Mouse (Mus musculus) adipocyte (in vitro differentiated cells): ENCODE data around the gene Cep83.
A peak's percentile ranks its signal among the peaks of the same experiment; 100 is the strongest.

Source experiments
- DNase-seq: peaks from one replicate; pipeline ENCODE4 v3.0.0-alpha.2; 2016; ENCODE audit warnings: low spot score

The Cep83 gene

DNA sequence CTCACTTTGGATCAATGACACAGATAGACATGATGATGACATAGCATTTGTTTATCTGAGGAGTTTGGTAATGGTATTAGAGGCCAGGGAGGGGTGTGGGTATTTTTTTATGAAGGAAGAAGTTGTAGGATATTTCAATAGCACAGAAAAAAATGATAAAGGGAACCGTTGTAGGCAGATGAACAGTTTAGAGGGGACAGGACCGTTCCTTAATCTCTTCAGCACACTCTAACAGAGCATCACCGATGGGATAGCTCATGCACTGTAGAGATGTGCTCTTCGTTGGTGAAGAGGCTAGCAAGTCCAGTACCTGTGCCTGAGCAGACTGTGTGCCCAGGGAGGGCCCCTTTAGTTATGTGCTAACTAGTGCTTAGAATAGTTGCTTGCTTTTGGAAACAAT is 90.9 kb downstream of the Cep83 start:
- no peak for DNase-seq

DNA sequence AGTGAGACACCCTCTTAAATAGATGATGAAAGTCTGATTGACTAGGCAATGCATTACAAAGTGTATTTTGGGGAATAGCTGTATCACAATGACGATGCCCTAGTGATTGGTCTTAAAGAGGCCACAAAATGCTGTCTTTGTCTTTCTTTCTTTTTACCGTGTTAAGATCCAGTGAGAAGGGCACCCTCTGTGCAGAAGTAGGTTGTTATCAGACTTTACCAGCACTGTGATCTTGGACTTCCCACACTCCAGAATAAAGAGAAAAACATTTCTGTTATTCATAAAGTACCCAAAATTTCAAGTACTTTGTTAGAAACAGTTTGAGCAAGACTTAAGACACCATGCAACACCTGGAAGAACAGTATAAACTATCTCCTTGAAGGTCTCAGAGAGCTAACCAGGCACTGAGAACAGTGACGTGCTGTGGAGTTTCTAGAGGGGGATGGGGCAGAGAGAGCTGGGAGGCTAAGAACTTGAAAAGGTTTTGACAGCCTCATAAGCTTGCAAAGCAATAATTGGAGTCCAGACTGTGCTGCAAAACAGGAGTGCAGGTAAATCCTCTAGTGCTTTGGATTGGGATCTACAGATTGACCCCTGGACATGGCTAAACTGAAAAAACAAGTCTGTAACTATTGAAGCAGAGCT is 92.3 kb downstream of the Cep83 start:
- no peak for DNase-seq

DNA sequence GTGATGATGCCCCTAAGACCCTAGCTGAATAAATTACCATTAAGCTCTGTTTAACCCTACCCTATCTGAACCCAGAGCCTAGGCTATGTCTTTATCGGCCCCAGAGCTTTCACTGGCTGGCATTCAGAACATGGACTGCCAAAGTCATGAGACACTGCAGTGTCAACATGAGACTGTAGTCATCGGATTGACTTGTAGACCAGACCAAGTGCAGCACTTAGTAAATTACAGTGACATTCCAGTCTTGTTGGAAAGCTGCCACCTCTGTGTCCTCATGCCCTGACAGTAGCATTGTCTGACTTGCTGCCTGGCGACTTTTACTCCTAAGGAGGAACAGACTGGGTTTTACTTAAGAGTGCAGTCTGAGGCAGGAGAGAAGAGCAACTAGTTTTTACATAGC is 100.8 kb downstream of the Cep83 start:
- DNase-seq = peak; percentile 85

DNA sequence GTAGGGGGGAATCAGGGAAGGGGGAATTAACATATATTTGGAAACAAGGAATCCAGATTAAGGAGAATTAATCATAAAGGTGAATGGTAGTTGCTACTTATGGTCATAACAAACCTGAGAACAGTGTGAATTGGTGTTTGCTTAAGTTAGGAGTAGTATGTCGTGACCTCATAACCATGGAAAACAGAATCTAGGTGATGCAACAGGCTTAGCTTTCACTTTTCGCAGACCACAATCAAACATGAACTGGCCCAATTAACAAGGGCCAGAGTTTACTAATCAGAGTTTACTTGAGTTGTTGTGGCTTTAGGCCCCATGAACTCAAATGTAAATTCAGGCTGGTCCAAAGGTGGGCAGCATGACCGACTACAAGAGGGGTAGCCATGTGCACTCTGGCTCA is 105.5 kb downstream of the Cep83 start:
- DNase-seq = no peak

DNA sequence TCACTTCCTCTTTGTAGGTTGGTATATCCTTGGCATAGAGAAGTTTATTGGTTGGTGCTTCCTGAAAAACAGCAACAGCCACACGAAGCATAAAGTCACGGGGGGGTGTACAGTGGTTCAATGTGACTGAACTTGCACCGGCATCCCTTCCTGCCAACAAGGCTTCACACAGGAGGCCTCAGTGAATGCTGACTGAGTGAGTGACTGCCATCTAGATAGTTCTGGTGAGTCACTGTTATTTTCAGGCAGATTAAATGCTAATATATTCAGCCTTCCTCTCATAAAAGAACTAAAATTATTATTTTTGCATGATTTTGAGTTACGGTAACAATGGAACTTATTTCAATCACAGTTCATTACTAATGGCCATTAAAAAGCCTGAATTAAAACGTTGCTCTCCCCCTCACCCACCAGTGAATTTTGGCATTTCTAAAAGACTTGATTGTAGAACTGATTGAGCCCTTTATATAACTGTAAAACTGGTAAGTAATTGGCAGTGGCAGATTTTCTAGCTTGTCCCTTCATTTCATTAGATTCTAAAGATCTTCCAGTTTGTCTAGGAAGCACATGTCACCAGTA is 106.3 kb downstream of the Cep83 start:
- no peak for DNase-seq

DNA sequence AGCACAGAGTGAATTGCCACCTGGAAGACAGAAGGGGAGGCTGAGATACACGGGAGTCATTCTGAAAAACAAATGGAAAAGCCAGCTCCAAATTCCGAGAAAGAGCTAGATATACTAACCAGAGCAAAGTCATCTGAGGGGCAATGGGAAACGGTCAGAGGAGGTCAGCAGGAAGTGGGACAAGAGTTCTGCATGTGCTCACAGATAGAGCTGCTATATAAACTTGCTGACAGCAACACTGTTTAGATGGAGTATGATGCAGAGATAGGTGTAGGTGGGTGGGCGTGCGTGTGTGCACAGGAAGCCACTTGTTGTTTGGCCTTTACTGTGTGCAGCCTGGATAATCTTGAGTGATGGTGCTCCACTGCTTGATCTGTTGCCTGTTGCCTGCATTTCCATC is 109.7 kb downstream of the Cep83 start:
- no peak for DNase-seq

DNA sequence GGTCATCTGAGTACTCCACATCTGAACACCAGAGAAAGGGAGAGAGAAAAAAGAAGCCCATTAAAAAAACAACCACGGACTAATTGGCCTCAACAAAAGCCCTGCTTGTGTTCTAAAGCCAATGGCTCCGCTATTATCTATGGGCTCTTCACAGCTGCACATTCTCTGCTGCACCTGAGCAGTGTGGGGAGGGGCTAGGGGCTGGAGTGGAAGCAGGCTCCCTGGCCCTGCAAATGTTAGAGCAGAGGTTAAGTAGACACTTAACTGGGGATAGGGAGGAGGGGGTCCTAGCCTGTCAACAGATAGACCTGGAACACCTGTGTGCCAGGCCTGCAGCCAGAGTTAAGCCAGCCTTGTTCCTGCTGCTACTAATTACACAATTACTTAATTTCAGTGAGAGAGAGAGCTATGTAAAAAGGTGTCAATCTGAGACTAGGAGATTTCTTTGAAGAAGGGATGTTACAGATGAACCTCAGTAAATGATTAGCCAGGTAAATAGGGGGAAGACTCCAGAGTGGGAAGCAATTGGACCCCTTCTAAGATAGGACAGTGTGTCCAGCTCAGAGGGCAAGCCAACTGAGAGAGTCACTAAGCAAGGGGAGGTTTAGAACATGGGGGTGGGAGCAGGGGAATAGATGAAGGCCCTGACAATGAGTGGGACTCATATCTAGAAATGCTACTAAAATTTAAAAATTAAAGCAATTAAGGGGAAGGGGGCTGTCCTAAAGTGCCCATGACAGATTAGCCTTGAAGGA is 111.2 kb downstream of the Cep83 start:
- no peak for DNase-seq

DNA sequence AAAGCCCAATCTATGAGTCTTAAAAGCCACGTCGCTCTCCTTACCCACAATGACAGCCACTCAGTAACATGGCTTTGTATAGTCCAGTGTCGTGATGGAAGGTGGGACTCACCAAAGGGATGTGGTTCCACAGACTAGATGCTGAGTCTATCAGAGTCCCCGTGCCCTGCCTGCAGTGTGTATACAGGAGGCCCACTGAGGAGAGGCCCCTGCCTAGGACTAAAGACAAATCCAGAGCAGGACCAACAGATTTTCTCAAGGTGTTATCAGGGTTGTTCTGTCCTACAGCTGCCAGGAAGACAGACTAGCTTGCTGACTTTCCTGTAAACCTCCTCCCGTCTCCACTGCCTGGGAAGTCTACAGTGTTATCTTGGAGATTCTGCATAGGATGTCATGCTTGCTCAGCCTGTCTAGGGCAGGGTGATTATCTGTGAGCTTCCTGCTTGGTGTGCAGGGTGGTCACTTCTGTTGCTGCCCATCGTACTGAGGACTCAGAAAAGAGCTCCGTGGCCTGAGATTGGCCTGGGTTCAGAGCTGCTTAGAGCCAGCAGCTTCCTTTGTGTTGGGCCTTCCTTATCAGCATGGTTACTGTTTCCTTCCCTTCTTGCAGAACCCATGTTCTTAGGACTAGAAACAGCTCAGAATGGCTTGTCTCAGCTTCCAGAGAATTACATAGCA is 112.4 kb downstream of the Cep83 start:
- no peak for DNase-seq

DNA sequence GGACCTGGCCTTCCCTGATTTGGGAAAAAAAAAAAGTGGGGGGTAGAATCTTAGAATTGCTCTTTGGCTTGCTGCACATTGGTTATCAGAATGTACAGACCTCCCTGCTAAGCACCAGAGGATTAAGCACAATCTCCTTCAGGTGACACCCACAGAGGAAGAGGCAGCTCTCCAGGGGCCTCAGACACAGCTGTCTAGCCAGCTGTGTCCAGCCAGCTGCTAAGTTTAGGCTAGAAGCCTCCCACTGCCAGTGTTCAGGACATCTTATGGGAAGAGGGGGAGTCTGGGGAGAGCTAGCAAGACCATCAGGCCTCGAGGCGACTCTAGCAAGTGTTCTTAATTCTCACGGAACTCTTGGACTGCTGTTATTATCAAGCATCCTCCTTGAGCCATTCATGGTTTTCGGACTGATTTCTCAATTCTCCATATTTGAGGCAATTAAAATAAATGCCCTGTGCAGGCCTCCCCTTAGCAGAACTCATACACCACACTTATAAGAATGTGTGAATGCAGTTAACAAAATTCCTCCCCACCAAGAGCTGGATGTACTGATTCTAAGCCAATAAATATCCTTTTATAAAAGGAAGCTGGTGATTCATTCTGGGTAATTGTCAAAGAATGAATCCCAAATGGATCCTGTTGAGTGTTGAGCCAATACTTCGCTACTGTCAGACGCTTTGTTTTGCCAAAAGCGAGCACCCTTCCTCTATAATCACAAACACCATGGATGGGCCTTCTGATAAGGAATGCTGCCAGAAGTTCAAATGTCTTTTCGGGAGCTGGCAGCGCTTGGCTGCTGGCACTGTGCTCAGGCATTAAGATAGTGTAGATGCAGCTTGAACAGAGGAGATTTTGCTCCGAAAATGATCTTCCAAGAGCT is 115.8 kb downstream of the Cep83 start:
- no peak for DNase-seq

DNA sequence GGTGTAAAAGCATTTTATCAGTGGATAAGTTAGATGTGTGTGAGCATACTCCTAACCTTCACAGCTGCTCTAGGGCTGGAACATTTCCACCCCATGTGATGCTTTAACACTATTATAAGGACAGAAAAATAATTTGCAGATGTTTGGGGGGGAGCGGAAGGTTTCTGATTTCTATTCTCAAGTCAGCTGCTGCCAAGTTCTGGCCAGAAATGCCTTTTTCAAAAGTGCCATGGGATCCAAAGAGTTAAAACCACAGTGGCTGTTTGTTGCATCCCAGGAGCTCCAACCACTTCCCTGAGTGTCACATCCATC is 116.4 kb downstream of the Cep83 start:
- DNase-seq = no peak

DNA sequence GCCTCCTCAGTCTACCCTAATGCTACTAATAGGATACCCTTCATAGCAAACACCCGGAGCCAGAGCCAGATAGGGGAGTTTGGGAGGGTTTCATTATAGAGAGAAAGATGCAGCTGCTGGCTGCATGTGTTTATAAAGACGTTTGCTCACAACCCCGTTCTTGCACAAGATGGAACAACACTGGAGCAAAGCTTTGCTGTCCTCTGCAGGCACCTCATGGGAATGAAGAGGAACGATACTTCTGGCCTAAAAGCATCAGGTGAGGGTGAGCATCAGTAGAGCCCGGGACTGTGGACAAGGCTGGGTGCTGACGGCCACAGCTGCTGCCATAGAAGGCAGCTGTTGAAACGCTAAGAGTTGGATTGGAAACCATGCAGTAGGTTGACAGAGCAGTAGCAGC is 118.9 kb downstream of the Cep83 start:
- no peak for DNase-seq

DNA sequence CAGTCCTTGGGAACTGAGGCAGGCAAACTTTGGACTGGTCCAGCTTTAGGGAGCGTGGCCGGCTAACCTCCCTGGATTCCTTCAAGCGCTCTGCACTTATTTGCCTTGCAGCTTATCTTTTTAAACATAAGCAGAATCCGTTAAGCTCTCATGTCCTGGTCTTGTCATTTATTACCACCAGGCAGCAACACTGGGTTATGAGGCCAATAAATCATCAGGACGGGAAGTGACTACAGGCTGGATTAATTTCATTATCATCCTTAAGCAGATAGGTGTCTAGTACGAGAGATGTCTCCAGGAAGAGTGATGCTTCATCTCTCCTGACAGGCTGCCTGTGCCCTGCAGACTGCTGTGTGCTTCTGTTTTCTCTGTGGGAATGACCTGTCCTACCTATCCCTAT is 119.8 kb downstream of the Cep83 start:
- DNase-seq = no peak

DNA sequence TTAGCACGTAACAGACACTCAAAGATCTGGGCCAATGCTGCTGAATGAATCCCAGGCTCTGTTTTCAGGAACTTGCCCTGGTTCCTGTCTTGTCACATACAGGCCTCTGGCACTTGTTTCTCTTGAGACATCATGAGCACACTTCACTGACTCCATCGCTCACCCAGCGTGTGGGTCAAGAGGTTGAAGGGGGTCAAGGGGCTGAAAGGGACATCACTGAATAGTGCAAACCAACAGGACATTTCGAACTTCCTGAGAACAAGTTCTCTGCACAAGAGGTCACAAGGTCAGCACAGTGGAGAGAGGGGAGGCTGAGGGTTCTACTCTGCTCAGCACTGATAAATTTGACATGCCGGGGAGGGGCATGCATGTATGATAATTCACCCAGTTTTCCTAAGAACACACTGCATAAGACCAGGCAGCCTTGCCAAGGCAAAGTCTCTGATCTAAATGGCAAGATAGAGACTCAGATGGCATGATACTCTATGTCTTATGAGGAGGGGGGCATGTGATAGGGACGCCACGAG is 121.6 kb downstream of the Cep83 start:
- no peak for DNase-seq

DNA sequence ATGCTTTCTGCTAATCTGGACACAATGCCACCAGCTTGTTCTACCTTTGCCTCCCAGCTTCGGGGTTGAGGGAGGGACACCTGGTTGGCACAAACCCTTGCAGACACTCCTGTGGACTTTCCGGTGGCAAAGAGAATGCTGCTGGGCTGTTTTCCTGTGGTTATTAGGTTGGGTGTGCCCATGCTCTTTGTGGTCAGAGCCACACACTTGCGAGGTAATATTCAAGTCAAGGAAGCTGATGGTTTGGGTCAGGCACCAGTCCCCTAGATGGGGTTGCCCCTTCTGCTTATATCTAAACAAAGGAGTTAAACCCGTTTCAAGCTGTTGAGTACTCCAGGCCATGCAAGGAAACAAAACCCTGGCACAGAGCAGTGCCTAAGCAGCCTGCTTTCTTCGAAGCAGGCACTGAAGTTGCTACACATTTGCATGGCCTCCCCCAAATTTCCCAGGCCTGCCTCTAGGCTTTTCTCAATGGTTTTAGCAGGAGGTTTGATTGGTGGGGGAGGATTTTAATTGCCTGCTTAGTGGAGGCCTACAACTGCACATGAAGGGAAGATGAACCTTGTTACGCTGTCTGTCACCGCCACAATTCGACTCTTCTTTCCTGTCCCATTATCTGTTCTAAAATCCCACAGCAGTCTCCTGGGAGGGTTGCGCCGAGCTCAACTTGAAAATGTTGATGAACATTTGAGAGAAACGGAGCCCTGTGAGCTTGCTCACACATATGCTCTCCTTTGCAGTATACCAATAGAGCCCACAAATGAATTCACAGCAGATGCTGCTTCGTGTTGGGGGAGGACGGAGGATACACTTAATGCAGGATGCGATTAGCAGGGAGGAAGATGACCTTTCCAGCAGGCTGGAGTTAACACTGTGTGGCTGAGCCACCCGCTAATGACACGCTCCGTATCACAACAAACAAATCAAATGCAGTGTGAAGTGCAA is 123.7 kb downstream of the Cep83 start:
- no peak for DNase-seq

DNA sequence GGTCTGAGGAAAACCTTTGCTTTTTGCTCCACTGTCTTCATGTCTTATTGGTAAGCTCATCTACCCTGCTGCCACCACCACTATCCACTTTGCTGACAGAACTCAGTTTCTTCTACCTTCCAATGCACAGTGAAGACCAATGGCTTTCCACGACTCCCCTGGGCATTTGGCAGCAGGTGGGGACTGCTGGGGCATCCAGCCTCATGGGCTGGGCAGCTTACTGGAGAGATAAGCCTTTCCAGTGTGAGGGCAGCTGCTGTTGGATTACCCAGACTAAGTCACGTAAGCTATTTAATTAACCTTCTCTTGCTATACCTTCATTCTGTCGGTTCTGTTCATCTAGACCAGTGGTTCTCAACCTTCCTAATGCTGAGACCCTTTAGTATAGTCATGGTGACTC is 129.7 kb downstream of the Cep83 start:
- DNase-seq = no peak

DNA sequence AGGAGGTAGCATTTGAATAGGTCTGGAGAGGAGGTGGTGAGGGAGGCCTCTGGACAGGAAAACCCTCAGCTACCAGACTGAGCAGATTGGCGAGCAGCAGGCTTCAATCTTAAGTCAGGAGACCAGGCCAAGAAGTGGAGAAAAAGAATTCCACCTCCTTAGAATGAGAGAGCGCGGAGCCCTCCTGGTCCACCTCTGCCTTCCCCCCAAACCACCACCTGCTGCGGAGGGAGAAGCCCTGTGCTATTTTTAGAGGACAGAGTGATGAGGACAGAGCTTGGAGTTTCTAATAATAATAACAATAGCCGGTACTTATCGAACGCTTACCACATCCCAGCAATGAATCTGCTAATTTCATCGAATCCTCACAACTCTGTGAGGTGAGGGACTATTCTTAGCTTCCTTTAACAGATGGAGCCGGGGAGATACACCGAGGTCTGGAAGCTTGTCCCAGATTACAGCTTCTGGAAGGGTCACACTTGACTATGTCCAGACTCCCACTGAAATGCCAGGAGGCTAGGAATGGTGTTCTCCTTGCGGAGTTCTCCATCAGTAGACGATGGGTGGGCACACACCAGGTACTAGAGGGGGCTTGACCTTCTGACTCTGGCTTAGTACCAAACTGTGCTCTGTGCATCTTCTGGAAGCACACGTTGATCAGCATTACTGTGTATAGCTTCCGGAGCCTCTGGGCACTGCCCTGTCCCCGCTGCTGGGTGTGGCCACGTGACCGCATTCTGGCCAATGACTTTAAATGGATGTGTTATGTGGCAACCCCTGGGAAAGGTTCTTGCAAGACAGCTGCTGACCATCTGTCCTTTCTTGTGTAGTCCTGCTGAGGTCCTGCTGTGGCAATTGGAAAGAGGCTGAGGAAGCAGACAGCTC is 130.6 kb downstream of the Cep83 start:
- no peak for DNase-seq

DNA sequence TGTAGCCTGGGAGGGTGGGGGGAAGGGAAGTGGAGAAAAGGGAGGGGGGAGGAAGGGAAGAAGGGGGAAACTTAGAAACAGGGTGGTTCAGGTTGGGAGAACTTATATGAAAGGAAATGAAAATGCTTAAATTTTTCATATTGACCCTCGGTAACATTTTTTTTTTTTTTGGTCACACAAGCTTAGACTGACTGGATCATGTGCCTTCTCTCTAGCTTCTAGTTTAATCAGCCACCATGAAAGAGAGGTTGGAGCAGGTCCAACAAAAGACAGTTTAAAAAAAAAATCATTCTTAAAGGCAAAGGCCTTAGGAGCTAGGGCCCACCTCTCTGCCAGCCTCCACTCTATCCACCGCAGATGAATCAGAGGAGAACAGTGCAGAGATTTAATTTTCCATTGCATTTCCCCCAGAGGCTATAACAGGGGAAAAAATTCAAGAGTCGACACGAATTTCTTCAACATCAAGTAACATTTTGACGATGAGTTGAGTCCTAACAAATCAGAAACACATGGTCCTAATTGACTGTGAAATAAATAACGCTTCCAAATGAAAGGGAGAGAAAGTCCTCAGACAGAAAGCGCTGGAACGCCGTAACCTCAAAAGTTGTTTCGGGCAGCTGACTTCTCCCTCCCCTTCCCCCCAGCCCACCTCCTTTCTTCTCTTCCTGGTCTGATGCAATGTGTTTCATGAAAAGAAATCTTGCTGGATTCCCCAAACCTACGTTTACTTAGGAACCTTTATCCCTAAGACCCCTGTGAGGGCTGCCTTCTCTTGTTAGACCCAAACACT is 135.7 kb downstream of the Cep83 start:
- peak; percentile 17 for DNase-seq

DNA sequence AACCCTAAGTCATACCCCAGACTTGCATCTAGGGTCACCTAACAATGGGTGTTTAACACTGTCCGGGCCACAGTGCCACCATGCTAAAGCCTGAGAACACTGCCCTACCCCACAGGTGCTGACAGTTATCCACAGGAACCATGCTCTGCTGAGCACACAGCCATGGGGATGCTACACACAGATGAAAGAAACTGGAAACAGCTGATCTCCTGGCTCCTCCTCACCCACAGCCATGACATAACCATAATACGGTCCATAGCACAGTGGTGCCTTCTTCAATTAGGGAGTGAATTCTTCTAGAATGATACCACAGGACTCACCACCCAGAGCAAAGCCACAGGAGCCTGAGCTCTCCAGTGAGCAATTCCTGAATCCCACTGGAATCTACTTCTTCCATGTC is 137.5 kb downstream of the Cep83 start:
- DNase-seq = no peak

DNA sequence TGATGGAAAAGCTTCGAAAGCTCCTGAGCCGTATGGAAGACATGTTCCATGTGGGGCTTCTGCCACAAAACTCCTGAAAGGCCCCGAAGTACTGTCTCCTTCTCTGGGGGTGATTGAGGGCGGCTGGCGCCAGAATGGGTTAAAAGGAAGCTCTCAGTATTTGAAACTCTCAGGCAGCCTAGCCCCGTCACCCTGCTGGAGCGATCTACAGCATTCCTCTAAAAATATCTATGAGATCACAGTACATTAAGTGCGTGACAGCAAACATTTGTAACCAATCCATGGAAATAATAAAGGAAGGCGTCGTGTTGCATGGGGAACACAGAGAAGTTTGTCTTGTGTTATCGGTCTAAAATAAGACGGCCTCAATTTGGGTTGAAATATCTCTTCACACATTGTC is 138.0 kb downstream of the Cep83 start:
- DNase-seq = no peak
